Mouse (Mus musculus): ENCODE results near the gene Git2. TPM values are rescaled to one million over a fixed set of nuclear protein-coding genes. Genes with fewer than 3 reads are reported as not detected.

Gene Git2
- total and polyA plus RNA-seq, 3 experiments: 24.0 to 71.7 (median 64.9) TPM

- Histone ChIP-seq H3K79me2 (ENCODE audit: control insufficient read depth, insufficient read depth, low read length, poor library complexity) (no peaks in the 10 kb centered on the region), H3K27me3 (ENCODE audit: control insufficient read depth in 1 of 2, insufficient read depth in 2 of 2, low read length in 2 of 2) (no peaks in the 10 kb centered on the region), H3K36me3 (ENCODE audit: control insufficient read depth in 1 of 2, insufficient read depth in 2 of 2, low read length in 2 of 2) (peaks cover 0 to 16% of the 10 kb centered on the region in 2 experiments; a peak in 3 of 4 replicates), H3K9me3 (replicated peaks; ENCODE audit: insufficient read depth, low read length) (no peaks in the 10 kb centered on the region), H3K4me1 (ENCODE audit: control insufficient read depth in 1 of 2, insufficient read depth in 2 of 2, low read length in 2 of 2) (no peaks in the 10 kb centered on the region), H3K9ac (ENCODE audit: control insufficient read depth, low read depth, low read length, poor library complexity, severe bottlenecking) (no peak overlapping the region), H3K4me3 (ENCODE audit: control insufficient read depth in 1 of 2, insufficient read depth in 1 of 2, low read depth in 2 of 2, low read length in 2 of 2) (no peak overlapping the region), H3K27ac (ENCODE audit: control insufficient read depth, low read depth, low read length) (no peak overlapping the region)
- TF ChIP-seq CHD2 (IDR thresholded peaks at IDR 0.05; ENCODE audit: low read length) (no peak), NRF1 (IDR thresholded peaks at IDR 0.05; ENCODE audit: insufficient read depth, low read depth, low read length, poor library complexity, severe bottlenecking) (no peak), SMC3 (IDR thresholded peaks at IDR 0.05; ENCODE audit: low read depth, low read length) (no peak), KAT2A (conservative IDR thresholded peaks at IDR 0.05; ENCODE audit: low read depth, low read length) (no peak), GABPA (IDR thresholded peaks at IDR 0.05; ENCODE audit: low read depth, low read length) (no peak), USF2 (IDR thresholded peaks at IDR 0.05; ENCODE audit: borderline replicate concordance in 1 of 2, insufficient read depth in 1 of 2, low read depth in 1 of 2, low read length in 2 of 2) (no peak), ETS1 (IDR thresholded peaks at IDR 0.05; ENCODE audit: low read depth, low read length) (no peak), UBTF (IDR thresholded peaks at IDR 0.05; ENCODE audit: borderline replicate concordance, insufficient read depth, low read depth, low read length) (no peak), HCFC1 (IDR thresholded peaks at IDR 0.05; ENCODE audit: low read depth, low read length) (no peak), GATA1 (IDR thresholded peaks at IDR 0.05; ENCODE audit: low read depth, low read length) (no peak)
- DNase-seq (ENCODE audit: low read depth, low spot score): no peak
These were observed 34.7 kb downstream of the Git2 start for GRCm38 (mm10) chr5:114740595-114740994.

GRCm38 (mm10) chr5:114738707-114739241 lies 36.5 kb downstream of the Git2 start:
- no peaks in the 10 kb centered on the region for H3K79me2 ChIP-seq (ENCODE audit: control insufficient read depth, insufficient read depth, low read length, poor library complexity)
- no peaks in the 10 kb centered on the region for H3K9me3 ChIP-seq (replicated peaks; ENCODE audit: insufficient read depth, low read length)
- no peaks in the 10 kb centered on the region for H3K27me3 ChIP-seq (ENCODE audit: control insufficient read depth in 1 of 2, insufficient read depth in 2 of 2, low read length in 2 of 2)
- no peak overlapping the region for H3K4me3 ChIP-seq (ENCODE audit: control insufficient read depth in 1 of 2, insufficient read depth in 1 of 2, low read depth in 2 of 2, low read length in 2 of 2)
- no peak for TF ChIP-seq UBTF (IDR thresholded peaks at IDR 0.05; ENCODE audit: borderline replicate concordance, insufficient read depth, low read depth, low read length)
- no peak for TF ChIP-seq ZMIZ1 (IDR thresholded peaks at IDR 0.05; ENCODE audit: low read depth, low read length)
- no peak for TF ChIP-seq POLR2AphosphoS5 (IDR thresholded peaks at IDR 0.05; ENCODE audit: borderline replicate concordance, low read depth, low read length)
- no peak for TF ChIP-seq ETS1 (IDR thresholded peaks at IDR 0.05; ENCODE audit: low read depth, low read length)
- no peak for TF ChIP-seq CHD2 (IDR thresholded peaks at IDR 0.05; ENCODE audit: low read length)
- TF ChIP-seq USF1 (IDR thresholded peaks at IDR 0.05; ENCODE audit: low read depth, low read length): no peak
- TF ChIP-seq RAD21 (IDR thresholded peaks at IDR 0.05; ENCODE audit: low read depth, low read length): no peak
- TF ChIP-seq CHD1 (IDR thresholded peaks at IDR 0.05; ENCODE audit: low read depth, low read length): no peak
- no peak for TF ChIP-seq MAFK (IDR thresholded peaks at IDR 0.05; ENCODE audit: borderline replicate concordance, low read depth, low read length)
- TF ChIP-seq MYB (IDR thresholded peaks at IDR 0.05; ENCODE audit: low read depth, low read length): no peak
- TF ChIP-seq NRF1 (IDR thresholded peaks at IDR 0.05; ENCODE audit: insufficient read depth, low read depth, low read length, poor library complexity, severe bottlenecking): no peak
- TF ChIP-seq MAZ (IDR thresholded peaks at IDR 0.05; ENCODE audit: low read depth, low read length): no peak
- no peak for TF ChIP-seq GATA1 (IDR thresholded peaks at IDR 0.05; ENCODE audit: low read depth, low read length)
- TF ChIP-seq POLR2AphosphoS2 (IDR thresholded peaks at IDR 0.05; ENCODE audit: low read length): no peak
- TF ChIP-seq EP300 (IDR thresholded peaks at IDR 0.05; ENCODE audit: low read depth in 1 of 2, low read length in 2 of 2): no peak
- no peak for TF ChIP-seq USF2 (IDR thresholded peaks at IDR 0.05; ENCODE audit: borderline replicate concordance in 1 of 2, insufficient read depth in 1 of 2, low read depth in 1 of 2, low read length in 2 of 2)
- TF ChIP-seq MEF2A (IDR thresholded peaks at IDR 0.05; ENCODE audit: extremely low read depth, insufficient replicate concordance, low read depth, low read length, poor library complexity, severe bottlenecking): no peak
- no peak for DNase-seq (ENCODE audit: low read depth, low spot score)
- H3K36me3 ChIP-seq (ENCODE audit: control insufficient read depth in 1 of 2, insufficient read depth in 2 of 2, low read length in 2 of 2): peaks cover 0 to 14% of the 10 kb centered on the region in 2 experiments; a peak in 2 of 4 replicates
- H3K4me1 ChIP-seq (ENCODE audit: control insufficient read depth in 1 of 2, insufficient read depth in 2 of 2, low read length in 2 of 2): no peaks in the 10 kb centered on the region
- H3K9ac ChIP-seq (ENCODE audit: control insufficient read depth, low read depth, low read length, poor library complexity, severe bottlenecking): no peak overlapping the region
- H3K27ac ChIP-seq (ENCODE audit: control insufficient read depth, low read depth, low read length): no peak overlapping the region
